Mouse (Mus musculus) myocyte (in vitro differentiated cells): ENCODE measurements around the gene Lfng.

Experiments used
- CEBPB ChIP-seq: IDR thresholded peaks from 2 replicates; pipeline ENCODE4 v1.6.1; 2011; ENCODE audit warnings: mild to moderate bottlenecking, moderate library complexity; ENCODE audit not compliant: poor library complexity, insufficient read depth, severe bottlenecking
- E2F4 ChIP-seq: IDR thresholded peaks from one replicate; pipeline ENCODE4 v1.6.1; 2011; ENCODE audit warnings: mild to moderate bottlenecking, control low read depth, moderate library complexity; ENCODE audit not compliant: insufficient read depth
- MAX ChIP-seq: IDR thresholded peaks from one replicate; pipeline ENCODE4 v1.6.1; 2011; ENCODE audit warnings: low read depth, mild to moderate bottlenecking, control low read depth
- MYOD1 ChIP-seq, 3 experiments: IDR thresholded peaks; one replicate each; pipeline ENCODE4 v1.6.1; 2011; ENCODE audit warnings: control low read depth in 2 of 3, low read depth in 2 of 3, mild to moderate bottlenecking in 2 of 3, moderate library complexity in 1 of 3; ENCODE audit not compliant: insufficient read length in 2 of 3, control insufficient read depth in 1 of 3
- MYOG ChIP-seq, 3 experiments: IDR thresholded peaks; one replicate each; pipeline ENCODE4 v1.6.1; 2011; ENCODE audit warnings: control low read depth in 2 of 3, low read depth in 2 of 3, mild to moderate bottlenecking in 2 of 3; ENCODE audit not compliant: insufficient read length in 2 of 3, control insufficient read depth in 1 of 3, insufficient read depth in 1 of 3
- POLR2A ChIP-seq: IDR thresholded peaks from one replicate; pipeline ENCODE4 v1.6.1; 2011; ENCODE audit warnings: low read depth, mild to moderate bottlenecking, control low read depth, moderate library complexity; ENCODE audit not compliant: insufficient read length
- POLR2AphosphoS2 ChIP-seq: IDR thresholded peaks from one replicate; pipeline ENCODE4 v1.6.1; 2011; ENCODE audit warnings: low read depth, control low read depth; ENCODE audit not compliant: insufficient read length
- REST ChIP-seq: IDR thresholded peaks from one replicate; pipeline ENCODE4 v1.6.1; 2011; ENCODE audit warnings: mild to moderate bottlenecking, control low read depth, moderate library complexity; ENCODE audit not compliant: insufficient read depth, insufficient read length
- SRF ChIP-seq: IDR thresholded peaks from one replicate; pipeline ENCODE4 v1.6.1; 2011; ENCODE audit warnings: low read depth; ENCODE audit not compliant: control insufficient read depth, insufficient read length
- TCF12 ChIP-seq: IDR thresholded peaks from one replicate; pipeline ENCODE4 v1.6.1; 2011; ENCODE audit warnings: mild to moderate bottlenecking, control low read depth; ENCODE audit not compliant: poor library complexity, insufficient read depth, severe bottlenecking
- TCF3 ChIP-seq: IDR thresholded peaks from one replicate; pipeline ENCODE4 v1.6.1; 2011; ENCODE audit warnings: low read depth, control low read depth; ENCODE audit not compliant: insufficient read length
- USF1 ChIP-seq: IDR thresholded peaks from one replicate; pipeline ENCODE4 v1.6.1; 2011; ENCODE audit warnings: low read depth, mild to moderate bottlenecking, control low read depth, moderate library complexity

DNA sequence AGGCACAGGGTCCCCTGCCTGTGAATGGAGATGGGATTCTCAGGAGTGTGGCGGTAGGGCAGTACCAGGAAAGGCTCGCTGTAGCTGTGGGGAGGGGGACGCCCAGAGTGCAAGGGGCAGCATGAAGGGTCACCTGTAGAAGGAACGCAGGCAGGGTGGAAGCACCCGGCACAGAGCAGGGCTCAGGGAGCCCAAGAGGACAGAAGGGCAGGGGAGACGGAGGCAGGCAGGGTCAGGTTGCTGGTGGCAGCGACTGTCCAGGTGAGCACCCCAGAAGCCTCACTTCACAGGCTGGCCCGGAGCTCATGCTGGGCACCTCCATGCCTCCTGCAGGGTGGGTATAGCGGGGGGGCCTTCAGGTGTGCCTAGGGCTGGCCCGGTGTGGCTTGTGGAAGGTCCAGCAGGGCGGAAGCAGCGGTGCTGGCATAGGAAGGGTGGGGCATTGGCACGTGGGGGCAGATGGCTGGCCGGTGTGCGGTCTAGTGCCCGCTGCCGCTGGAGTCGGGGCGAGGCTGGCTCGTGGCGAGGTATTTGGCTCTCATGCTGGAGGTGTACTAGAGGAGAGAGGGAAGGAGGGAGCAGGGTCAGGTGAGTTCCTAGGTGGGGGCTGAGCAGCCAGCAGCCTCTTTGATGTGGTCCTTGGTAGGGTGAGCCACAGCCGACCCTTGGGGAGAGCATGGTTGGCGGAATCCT is 16.0 kb downstream of the Lfng start:
- TF ChIP-seq POLR2AphosphoS2 = no peak
- no peak for TF ChIP-seq E2F4
- no peak for TF ChIP-seq POLR2A
- no peak for TF ChIP-seq TCF12
- no peak for TF ChIP-seq MYOD1 (IDR thresholded peaks at IDR 0.05; ENCODE audit: control insufficient read depth in 1 of 3, insufficient read length in 2 of 3, low read depth in 2 of 3)
- no peak for TF ChIP-seq USF1
- no peak for TF ChIP-seq MAX
- no peak for TF ChIP-seq MYOG (IDR thresholded peaks at IDR 0.05; ENCODE audit: control insufficient read depth in 1 of 3, insufficient read depth in 1 of 3, insufficient read length in 2 of 3, low read depth in 2 of 3)
- no peak for TF ChIP-seq CEBPB
- TF ChIP-seq SRF = no peak
- TF ChIP-seq REST = no peak
- no peak for TF ChIP-seq TCF3
